Mouse (Mus musculus) cerebellum, postnatal 36 days (tissue): Measurements from ENCODE around the gene A930017K11Rik.

Experiments used
- DNase-seq, 2 experiments: peaks; one replicate each; pipeline ENCODE4 v3.0.0; 2021 to 2022; ENCODE audit warnings: mixed read lengths in 2 of 2

The A930017K11Rik gene

DNA sequence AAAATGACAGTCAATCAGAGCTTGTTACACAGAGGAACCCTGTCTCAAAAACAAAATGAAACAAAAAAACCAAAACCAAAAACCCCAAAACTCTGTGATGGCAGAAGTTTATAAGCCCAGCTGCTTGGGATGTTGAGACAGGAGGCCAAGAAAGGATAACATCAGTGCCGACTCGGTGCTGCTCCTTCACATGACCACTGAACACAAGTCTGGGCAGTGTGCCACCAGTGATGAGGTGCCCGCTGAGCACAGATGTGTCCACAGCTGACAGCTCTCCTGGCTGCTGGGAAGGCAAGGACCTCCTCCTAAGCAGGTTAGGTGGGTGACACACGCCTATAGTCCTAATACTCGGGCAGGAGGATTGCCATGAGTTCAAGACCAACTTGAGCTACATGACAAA lies 30.2 kb downstream of the A930017K11Rik start:
- no peak for DNase-seq

DNA sequence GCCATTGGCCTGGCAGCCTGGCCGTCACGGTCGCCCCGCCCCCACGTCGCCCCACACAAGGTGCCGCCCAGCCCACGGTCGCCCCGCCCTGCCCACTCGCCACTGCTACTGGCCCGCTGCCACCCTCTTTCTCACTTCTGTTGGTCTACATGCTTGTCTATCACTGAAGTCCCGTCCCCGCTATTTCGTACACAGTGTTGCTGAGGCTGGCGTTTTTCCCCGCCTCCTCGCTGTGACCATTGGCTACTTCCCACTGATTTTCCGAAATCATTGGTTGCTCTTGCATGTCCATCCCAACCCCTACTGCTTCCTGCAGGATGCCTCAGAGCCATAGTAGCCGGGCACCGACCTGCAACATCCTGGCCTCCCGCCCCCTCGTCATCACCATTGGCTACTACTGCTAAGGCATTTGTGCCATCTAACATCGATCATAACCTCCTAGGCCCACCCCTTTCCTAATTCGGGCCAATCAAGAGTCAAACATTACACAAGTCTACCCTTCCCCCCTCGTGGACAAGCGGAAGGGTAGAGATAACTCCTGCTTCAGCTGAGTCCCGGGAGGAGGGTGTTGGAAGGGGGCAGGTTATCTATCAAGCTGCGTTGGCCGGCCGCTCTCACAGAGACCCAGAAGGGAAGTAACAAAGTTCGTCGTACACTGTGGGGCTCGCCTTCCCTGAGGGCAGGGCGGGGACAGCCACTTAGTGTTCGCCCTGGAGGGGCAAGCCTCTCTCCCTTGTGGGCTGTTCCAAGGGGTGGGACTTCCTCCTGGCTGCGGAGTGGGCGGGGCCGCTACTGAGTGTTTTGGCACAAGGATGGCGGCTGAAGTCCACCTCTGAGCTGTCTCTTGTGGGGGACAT lies 32.4 kb downstream of the A930017K11Rik start:
- peak; percentile 100 for DNase-seq

DNA sequence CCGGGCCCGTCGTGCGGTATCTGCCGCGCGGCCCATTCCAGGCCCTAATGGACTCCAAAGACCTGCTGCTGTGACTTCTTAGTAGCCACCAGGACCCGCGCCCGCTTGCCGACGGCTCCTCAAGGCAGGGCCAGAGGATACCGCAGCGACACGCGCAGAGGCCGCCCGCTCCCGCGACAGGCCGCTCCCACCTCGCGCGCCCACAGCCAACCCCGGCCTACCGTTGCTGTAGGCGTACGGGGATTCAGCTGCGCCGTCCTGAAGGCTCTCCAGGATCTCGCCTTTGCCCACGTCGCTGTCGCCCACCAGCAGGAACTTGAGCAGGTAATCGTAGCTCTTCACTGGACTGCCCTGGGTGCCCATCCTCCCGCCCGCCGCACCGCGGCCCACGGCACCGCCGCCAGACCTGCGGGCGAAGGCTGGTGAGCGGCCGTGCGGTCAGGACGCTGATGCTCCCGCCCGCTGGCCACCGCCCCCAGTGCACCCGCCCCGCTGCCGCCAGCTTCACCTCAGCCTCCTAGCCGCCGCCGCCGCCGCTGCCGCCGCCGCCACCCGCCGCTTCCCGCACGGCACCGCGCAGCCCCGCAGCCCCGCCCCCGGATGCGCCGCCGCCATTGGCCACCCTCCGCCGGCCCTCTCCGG lies 33.1 kb downstream of the A930017K11Rik start, which contains the start of gene Rab40c:
Gene Rab40c (minus strand): TSS at position 584 of the 642 bp plus-strand sequence.
- DNase-seq, result peak in 1 of 2 experiments; percentile 49

DNA sequence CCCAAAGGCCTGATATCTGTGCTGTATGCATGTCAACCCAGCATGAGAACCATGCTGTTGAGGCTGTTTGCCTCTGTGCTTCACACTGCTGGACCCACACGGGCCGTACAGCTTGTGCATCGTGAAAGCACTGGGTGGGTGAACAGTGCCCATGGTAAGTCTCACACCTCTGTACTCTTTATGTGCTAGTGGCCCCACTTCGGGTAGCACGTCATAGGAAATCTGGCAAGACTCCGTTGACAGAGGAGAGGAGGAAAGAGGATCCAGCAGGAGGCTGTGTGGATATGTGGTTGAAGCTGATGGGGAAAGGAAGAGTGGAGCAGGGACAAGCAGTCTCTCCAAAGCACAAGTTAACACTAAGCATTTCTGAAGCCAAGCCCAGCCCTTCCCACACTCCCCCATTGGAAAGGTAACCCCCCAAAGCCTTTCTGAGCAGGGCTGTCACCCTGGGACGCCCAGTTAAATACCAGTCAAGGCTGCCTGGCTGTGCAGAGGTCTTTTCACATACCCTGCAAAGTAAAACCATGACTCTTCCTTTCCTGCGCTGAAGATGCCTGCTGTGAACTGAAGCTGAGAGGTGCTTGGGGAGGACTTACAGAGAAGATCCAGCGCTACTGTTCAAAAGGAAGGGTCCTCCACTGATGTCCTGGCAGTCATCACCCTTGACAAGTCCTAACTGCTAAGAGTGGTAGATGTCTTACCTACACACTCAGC lies 34.2 kb downstream of the A930017K11Rik start:
- DNase-seq, result no peak

DNA sequence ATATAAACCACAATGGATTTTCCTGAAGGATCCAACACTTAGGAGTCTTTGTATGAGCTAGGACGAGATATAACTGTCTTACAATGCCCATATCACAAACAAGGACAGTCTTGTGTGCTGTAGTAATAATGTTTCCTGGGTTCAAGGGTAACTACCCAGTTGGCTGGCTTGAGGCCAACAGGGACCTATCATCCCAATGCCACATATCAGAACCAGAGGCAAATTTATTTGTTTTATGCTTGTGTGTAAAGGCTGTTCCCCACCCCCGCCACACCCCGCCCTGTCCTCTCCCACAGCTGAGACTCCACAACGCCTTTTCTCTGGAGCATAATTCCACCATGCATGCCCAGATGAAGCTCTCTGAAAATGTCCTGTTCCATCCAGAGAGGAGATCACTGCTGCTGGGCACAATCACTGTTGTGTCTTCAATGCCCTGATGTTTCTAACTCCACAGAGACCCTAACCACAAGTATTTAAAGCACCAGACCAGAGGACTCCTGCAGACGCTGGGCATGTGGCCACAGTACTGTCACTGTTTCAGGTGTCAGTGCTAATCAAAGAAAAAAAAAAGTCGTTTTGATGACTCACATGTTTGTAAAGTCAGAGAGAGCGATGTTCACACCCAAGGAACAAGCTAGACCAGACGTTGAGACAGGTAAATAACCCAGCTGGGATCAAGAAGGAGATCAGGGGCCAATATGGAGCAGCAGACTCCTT lies 35.3 kb downstream of the A930017K11Rik start:
- DNase-seq, result no peak

DNA sequence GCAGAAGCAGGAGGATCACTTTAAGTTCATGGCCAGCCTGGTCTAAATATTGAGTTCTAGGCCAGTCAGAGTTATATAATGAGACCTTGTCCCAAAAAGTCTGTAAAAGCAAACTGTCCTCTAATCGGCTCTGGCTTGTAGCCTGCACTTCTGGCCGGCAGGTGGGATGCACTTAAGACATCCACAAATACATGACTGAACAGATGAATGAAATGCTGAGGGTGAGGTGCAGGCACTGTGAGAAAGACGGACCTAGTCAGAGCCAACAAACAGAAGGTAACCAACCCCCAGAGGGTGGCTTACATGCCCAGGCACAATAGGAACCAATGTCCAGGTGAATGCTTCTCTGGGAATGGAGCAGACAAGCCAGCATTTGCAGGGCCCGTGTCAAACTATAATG lies 38.1 kb downstream of the A930017K11Rik start:
- DNase-seq, result peak; percentile 25 to 39

DNA sequence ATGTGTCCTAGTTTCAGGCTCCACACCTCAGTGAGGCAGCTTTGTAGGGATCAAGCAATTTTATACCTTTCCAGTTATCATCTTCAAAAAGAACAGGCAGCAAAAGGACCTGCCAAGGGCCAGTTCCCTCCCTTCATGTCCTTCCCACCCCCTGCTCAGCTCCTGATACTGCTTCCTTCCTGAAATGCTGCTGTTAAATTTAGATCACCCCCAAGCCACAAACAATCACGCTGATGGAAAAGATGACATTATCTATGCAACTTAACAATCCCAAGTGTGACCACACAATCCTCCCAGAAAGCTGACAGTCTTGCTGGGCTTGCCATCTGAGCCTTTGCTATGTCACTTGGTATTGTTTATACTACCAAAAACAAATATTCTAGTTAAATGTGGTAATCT lies 38.5 kb downstream of the A930017K11Rik start:
- no peak for DNase-seq

DNA sequence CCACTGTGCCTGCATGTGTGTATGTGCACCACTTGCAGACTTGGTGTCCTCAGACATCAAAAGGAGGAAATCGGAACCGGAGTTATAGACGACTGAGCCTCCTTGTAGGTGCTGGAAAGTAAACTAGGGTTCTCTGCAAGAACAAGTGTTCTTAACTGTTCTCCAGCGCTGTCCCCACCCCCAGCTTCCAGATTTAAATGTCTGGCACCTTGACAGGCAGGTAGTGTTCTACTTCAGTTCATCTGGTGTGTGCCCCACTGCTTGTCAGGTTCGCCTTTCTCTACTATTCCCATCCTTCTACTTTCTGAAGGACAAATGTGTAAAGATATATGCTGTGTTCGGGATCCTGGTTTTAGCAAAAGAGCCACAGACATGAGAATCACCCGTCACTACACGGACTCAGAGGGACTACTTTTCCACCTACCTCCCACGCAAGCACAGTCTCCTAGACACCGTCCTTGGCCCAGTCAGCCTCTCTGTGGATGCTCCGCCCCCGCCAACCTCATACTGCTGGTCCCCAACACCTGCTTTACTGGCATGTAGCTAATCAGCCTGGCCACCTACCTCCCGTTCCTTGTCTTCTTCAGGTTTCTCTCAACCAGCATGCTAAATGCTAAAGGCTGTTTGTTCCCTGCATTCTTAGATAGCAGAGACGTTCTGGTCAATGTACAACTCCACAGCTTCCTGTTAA lies 39.0 kb downstream of the A930017K11Rik start:
- peak; percentile 72 to 75 for DNase-seq

DNA sequence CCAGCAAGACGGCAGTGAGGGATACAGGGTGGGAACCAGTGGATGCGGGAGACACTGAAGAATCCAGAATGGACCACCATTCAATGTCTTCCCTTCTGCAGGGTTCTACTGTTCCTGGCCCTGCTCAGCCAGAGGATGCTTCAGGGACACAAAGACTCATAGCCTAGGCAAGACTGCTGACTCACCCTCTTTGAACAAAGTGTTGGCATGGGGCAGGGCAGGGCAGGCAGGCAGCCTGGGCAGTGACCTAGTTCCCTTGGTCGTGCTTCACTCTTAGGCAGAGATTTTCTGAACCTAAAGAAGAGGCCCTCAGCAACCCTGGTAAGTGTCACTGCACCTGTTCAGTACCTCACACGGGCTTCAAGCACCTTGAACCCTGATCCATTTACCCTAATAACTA lies 40.5 kb downstream of the A930017K11Rik start:
- peak; percentile 73 to 75 for DNase-seq

DNA sequence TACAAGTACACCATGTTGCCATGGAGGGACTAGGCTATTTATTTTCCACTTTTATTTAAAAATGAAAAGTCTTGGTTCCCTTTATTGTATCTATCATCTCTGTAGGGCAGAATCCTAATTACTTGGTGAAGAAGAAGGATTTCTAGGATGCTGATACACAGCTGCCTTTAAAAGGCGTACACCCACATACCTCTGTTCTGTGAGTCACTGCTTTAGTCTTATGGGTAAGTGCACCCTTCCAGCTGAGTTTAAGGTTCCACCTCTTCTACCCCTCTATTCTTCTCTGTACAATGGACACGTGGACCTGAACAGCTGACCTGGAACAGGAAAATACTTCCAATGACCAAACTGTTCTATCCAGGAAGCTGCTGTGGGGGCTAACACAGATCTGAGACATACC lies 44.7 kb downstream of the A930017K11Rik start:
- no peak for DNase-seq

DNA sequence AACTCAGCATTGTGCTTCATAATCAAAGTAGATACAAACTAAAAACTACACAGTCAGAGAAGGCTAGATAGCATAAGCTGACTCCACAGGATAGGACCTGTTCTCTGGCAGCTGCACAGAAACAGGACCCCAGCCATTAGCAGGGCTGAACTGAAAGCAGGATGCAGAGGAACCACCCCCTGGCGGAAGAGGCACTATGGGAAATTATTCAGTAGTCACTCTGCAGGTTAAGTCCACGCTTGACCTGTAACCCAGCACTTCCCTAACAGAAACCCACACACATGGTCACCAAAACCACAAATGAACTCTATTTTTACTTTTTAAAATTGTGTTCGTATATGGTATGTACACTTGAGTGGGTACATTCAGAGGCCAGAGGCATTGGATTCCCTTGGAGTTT lies 49.3 kb downstream of the A930017K11Rik start:
- DNase-seq, result no peak

DNA sequence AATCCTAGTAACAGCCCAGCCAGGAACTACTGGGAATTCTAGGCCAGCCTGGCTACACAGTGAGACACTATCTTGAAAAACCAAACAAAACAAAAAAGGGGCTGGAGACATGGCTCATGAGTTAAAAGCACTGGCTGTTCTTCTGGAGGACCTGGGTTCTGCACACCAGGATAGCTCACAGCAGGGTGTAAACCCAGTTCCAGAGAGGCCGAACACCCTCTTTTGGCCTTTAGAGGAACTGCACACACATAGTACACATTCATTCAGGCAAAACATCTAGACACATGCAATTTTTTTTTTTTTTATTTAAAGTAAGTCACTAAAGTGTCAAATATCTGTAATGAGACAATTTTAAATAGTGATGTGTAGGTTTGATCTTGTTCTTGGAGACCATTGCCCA lies 52.2 kb downstream of the A930017K11Rik start:
- no peak for DNase-seq
